Mouse (Mus musculus): ENCODE data around the gene Tcp11l2. TPM values are rescaled to one million over a fixed set of nuclear protein-coding genes. Genes with fewer than 3 reads are reported as not detected.

Gene Tcp11l2
- polyA plus RNA-seq, 1 experiment from 2014 or later: 33.8 TPM

DNA sequence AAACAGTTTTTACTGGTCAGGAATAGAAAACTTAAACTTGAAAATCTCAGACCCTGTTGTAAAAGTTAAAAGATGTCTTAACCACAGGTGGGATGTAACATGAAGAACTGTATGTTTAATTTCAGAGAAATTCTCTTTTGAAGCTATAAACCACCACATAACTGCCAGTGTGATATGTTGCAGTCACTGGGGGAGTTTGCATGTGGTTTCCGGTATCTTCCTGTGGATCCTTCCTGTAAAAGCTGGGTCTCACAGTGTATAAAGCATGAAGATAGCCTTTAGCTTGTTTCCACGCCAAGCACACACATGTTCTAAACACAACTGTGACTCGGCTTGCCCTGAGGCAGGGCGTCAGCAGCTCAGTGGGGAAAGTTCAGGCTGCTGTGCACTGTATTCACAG lies 55.6 kb downstream of the Tcp11l2 start:
- Histone ChIP-seq H3K4me3 (ENCODE audit: low read depth, low read length) (no peak overlapping the region), H3K9me3 (ENCODE audit: control insufficient read depth, low read length) (no peaks in the 10 kb centered on the region), H3K27me3 (ENCODE audit: control insufficient read depth, insufficient read depth, low read length) (no peaks in the 10 kb centered on the region), H3K4me1 (ENCODE audit: control insufficient read depth, insufficient read depth, low read length) (no peaks in the 10 kb centered on the region), H3K36me3 (ENCODE audit: control insufficient read depth, insufficient read depth, low read length) (peaks cover 27% of the 10 kb centered on the region), H3K4me2 (ENCODE audit: low read depth, low read length) (no peak overlapping the region), H3K9ac (replicated peaks; ENCODE audit: low read depth, low read length) (no peak overlapping the region), H3K27ac (ENCODE audit: low read depth, low read length) (no peak overlapping the region)
- 87% methylated on average over 4 of the region's 4 CpGs for WGBS
- ATAC-seq (ENCODE audit: low read depth): no peak

DNA sequence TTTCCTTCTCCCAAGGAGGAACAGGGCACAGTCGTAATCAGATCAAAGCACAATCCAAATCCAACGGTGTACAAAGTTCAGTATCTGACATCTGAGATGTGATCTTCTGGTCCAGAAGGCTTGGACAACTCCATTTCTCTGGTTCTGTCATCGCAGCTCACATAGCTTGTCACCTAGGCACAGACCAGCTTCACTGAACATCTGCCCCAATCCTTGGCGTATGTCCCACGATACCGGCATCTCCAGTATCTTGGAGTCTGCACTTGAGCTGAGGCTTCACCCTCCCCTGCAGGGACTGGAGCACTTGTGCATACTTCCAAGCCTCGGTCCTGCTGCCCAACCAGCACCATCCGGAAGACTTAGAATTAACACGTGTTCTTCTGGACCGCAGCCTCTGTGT lies 60.2 kb downstream of the Tcp11l2 start:
- no peak overlapping the region for H3K4me3 ChIP-seq (ENCODE audit: low read depth, low read length)
- no peak for ATAC-seq (ENCODE audit: low read depth)
- H3K4me2 ChIP-seq (ENCODE audit: low read depth, low read length): no peak overlapping the region
- H3K27ac ChIP-seq (ENCODE audit: low read depth, low read length): no peak overlapping the region
- 94% methylated on average over 10 of the region's 10 CpGs for WGBS
- no peaks in the 10 kb centered on the region for H3K27me3 ChIP-seq (ENCODE audit: control insufficient read depth, insufficient read depth, low read length)
- no peak overlapping the region for H3K9ac ChIP-seq (replicated peaks; ENCODE audit: low read depth, low read length)
- peaks cover 29% of the 10 kb centered on the region for H3K36me3 ChIP-seq (ENCODE audit: control insufficient read depth, insufficient read depth, low read length)
- no peaks in the 10 kb centered on the region for H3K9me3 ChIP-seq (ENCODE audit: control insufficient read depth, low read length)
- no peaks in the 10 kb centered on the region for H3K4me1 ChIP-seq (ENCODE audit: control insufficient read depth, insufficient read depth, low read length)

DNA sequence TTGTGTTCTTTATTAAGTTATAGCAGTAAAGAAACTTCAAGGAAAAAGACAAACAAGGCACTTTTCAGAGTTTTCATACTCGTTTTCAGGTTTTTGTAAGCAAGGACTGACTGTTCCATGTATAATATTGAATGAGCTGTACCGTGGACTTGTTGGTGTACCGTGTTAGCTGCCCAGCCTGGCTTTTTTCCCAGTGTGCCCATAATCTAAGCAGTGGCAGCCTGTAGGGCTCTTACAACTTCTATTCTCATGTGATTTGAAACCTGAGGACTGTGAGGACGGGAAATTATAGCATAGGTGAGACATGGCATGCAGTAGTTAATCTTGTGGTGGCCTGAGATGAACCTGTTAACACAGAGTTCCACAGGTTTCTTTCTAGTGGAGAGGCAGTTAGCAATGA lies 62.0 kb downstream of the Tcp11l2 start:
- WGBS: 93% methylated on average over 4 of the region's 4 CpGs
- H3K4me3 ChIP-seq (ENCODE audit: low read depth, low read length): no peak overlapping the region
- H3K36me3 ChIP-seq (ENCODE audit: control insufficient read depth, insufficient read depth, low read length): peaks cover 27% of the 10 kb centered on the region
- no peaks in the 10 kb centered on the region for H3K9me3 ChIP-seq (ENCODE audit: control insufficient read depth, low read length)
- H3K9ac ChIP-seq (replicated peaks; ENCODE audit: low read depth, low read length): no peak overlapping the region
- no peak overlapping the region for H3K27ac ChIP-seq (ENCODE audit: low read depth, low read length)
- H3K4me2 ChIP-seq (ENCODE audit: low read depth, low read length): no peak overlapping the region
- ATAC-seq (ENCODE audit: low read depth): no peak
- H3K27me3 ChIP-seq (ENCODE audit: control insufficient read depth, insufficient read depth, low read length): no peaks in the 10 kb centered on the region
- H3K4me1 ChIP-seq (ENCODE audit: control insufficient read depth, insufficient read depth, low read length): no peaks in the 10 kb centered on the region

DNA sequence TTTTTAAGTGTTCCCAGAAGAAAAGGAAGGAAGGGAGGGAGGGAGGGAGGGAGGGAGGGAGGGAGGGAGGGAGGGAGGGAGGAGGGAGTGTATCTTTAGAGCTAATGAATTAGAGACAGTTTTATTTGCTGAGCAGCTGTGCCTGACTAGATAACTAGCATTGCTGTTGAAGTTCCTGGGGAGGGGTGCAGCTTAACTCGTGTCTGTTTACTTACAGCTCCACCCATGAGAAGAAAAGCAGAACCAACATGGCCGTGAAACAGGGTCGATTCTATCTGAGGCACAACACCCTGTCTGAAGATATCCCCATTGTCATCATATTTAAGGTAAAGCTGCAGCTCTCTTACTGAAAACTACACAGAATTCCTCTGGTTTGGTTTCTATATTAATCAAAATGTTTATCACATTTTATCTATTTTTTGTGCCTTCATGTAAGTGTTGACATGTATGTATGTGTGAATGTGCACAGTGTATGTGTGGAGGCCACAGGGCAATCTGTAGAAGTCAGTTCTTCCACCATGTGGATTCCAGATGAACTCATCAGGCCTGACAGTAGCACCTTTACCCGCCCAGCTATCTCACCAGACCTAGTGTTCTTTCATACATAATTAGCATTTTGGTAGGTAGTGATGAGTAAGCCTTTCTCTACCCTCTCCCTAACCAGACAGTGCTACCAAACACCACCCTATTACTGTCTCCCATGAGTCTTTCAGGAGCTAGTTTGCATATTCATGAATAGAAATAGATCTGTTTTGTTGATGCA lies 63.3 kb downstream of the Tcp11l2 start:
- no peaks in the 10 kb centered on the region for H3K9me3 ChIP-seq (ENCODE audit: control insufficient read depth, low read length)
- H3K36me3 ChIP-seq (ENCODE audit: control insufficient read depth, insufficient read depth, low read length): peaks cover 21% of the 10 kb centered on the region
- H3K9ac ChIP-seq (replicated peaks; ENCODE audit: low read depth, low read length): no peak overlapping the region
- no peaks in the 10 kb centered on the region for H3K4me1 ChIP-seq (ENCODE audit: control insufficient read depth, insufficient read depth, low read length)
- no peak overlapping the region for H3K4me2 ChIP-seq (ENCODE audit: low read depth, low read length)
- H3K4me3 ChIP-seq (ENCODE audit: low read depth, low read length): no peak overlapping the region
- no peaks in the 10 kb centered on the region for H3K27me3 ChIP-seq (ENCODE audit: control insufficient read depth, insufficient read depth, low read length)
- WGBS: 76% methylated on average over 4 of the region's 4 CpGs
- no peak overlapping the region for H3K27ac ChIP-seq (ENCODE audit: low read depth, low read length)
- ATAC-seq (ENCODE audit: low read depth): no peak

DNA sequence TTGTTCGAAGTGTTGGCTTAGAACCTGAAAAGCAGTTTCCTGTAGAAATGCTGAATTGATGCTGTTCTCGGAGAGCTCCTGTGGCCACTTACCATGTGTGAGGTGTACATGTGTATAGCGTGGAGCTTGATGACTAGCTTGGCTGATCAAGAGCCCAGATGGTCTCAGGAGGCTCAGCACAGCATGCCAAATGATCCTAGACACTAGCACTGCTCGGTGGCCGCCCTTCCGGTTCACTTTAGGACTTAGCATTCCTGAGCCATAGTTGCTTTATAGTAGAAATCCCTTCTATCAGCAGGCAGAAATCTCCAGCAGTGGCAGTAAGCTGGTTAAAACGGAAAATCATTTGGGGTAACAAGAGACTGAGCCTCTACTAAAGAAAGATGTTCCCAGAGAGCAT lies 64.4 kb downstream of the Tcp11l2 start:
- Histone ChIP-seq H3K27me3 (ENCODE audit: control insufficient read depth, insufficient read depth, low read length) (no peaks in the 10 kb centered on the region), H3K36me3 (ENCODE audit: control insufficient read depth, insufficient read depth, low read length) (peaks cover 21% of the 10 kb centered on the region), H3K4me3 (ENCODE audit: low read depth, low read length) (no peak overlapping the region), H3K9me3 (ENCODE audit: control insufficient read depth, low read length) (no peaks in the 10 kb centered on the region), H3K27ac (ENCODE audit: low read depth, low read length) (no peak overlapping the region), H3K4me1 (ENCODE audit: control insufficient read depth, insufficient read depth, low read length) (no peaks in the 10 kb centered on the region), H3K9ac (replicated peaks; ENCODE audit: low read depth, low read length) (no peak overlapping the region), H3K4me2 (ENCODE audit: low read depth, low read length) (no peak overlapping the region)
- WGBS: 85% methylated on average over 7 of the region's 7 CpGs
- ATAC-seq (ENCODE audit: low read depth): no peak

DNA sequence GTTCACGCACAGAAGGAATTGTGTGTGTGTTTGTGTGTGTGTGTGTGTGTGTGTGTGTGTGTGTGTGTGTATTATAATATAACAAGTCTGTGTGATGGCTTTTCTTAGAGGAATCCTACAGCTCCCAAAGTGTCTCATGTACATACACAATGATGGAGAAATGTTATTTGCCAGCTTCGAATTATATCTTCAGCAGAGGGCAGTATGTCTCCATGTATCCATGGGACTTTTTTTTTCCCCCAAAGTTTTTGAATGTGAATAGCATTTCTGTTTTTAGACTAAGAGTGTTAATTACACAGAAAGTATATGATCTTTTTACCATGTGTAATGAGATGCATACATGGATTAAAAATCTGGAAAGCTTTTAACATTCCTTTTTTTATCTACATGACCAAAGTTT lies 65.2 kb downstream of the Tcp11l2 start:
- no peak for ATAC-seq (ENCODE audit: low read depth)
- WGBS: 76% methylated on average over 2 of the region's 2 CpGs

DNA sequence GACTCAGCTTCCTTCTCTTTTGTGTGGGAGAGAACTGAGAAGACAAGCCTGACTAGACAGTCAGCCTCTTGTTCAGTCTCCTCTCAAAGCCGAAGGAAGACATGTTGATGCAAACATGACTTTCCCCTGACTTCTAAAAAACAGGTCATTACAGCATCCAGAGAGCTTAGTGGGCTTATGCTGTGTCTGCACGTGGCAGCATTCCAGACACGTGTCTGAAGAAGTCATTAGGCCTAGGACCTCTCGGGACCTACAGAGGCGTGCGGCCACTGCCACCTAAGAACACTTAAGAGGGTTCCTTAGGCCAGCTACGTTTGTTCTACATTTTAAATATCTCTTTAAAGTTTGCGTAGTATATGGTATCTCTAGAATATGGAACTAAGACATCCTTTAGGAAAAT lies 69.5 kb downstream of the Tcp11l2 start:
- no peak overlapping the region for H3K9ac ChIP-seq (replicated peaks; ENCODE audit: low read depth, low read length)
- H3K36me3 ChIP-seq (ENCODE audit: control insufficient read depth, insufficient read depth, low read length): no peaks in the 10 kb centered on the region
- H3K9me3 ChIP-seq (ENCODE audit: control insufficient read depth, low read length): no peaks in the 10 kb centered on the region
- no peak overlapping the region; the same call in 1 of the 2 replicates for H3K27ac ChIP-seq (ENCODE audit: low read depth, low read length)
- WGBS: 76% methylated on average over 8 of the region's 8 CpGs
- no peaks in the 10 kb centered on the region for H3K4me1 ChIP-seq (ENCODE audit: control insufficient read depth, insufficient read depth, low read length)
- no peak overlapping the region for H3K4me3 ChIP-seq (ENCODE audit: low read depth, low read length)
- no peak for ATAC-seq (ENCODE audit: low read depth)
- no peak overlapping the region for H3K4me2 ChIP-seq (ENCODE audit: low read depth, low read length)
- no peaks in the 10 kb centered on the region for H3K27me3 ChIP-seq (ENCODE audit: control insufficient read depth, insufficient read depth, low read length)

More for the DNA sequence above, 65.2 kb downstream of the Tcp11l2 start:
- Histone ChIP-seq H3K9ac (replicated peaks; ENCODE audit: low read depth, low read length) (no peak overlapping the region), H3K36me3 (ENCODE audit: control insufficient read depth, insufficient read depth, low read length) (peaks cover 14% of the 10 kb centered on the region; the same call in 1 of the 2 replicates), H3K27ac (ENCODE audit: low read depth, low read length) (no peak overlapping the region), H3K4me2 (ENCODE audit: low read depth, low read length) (no peak overlapping the region), H3K4me3 (ENCODE audit: low read depth, low read length) (no peak overlapping the region), H3K9me3 (ENCODE audit: control insufficient read depth, low read length) (no peaks in the 10 kb centered on the region), H3K27me3 (ENCODE audit: control insufficient read depth, insufficient read depth, low read length) (no peaks in the 10 kb centered on the region), H3K4me1 (ENCODE audit: control insufficient read depth, insufficient read depth, low read length) (no peaks in the 10 kb centered on the region)

DNA sequence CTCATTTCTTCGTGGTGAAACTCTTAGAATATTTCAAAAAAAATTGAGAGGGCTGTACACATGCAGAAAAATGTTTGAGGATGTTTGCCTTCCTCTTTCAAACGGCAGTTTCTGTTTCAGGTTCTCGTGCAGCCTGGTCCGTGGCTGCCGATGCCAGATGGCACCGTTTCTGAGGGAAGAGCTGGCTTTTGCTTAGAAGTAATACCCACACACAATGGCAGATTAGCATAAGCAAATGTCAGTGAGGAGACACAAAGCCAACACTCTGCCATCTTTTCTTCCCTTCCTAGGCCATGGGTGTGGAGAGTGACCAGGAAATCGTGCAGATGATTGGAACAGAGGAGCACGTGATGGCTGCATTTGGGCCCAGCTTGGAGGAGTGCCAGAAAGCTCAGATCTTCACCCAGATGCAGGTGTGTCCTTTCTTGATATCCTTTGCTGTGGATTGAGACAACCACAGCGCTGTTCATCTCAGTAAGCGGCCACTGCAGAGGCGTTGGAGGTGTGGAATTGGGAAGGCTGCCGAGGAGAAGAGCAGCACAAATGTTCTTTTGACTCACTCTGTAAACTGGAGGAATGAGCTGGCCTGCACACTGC lies 70.2 kb downstream of the Tcp11l2 start:
- 59% methylated on average over 12 of the region's 12 CpGs for WGBS
- no peaks in the 10 kb centered on the region for H3K4me1 ChIP-seq (ENCODE audit: control insufficient read depth, insufficient read depth, low read length)
- H3K27me3 ChIP-seq (ENCODE audit: control insufficient read depth, insufficient read depth, low read length): no peaks in the 10 kb centered on the region
- no peak overlapping the region for H3K4me3 ChIP-seq (ENCODE audit: low read depth, low read length)
- H3K27ac ChIP-seq (ENCODE audit: low read depth, low read length): no peak overlapping the region; the same call in 1 of the 2 replicates
- H3K36me3 ChIP-seq (ENCODE audit: control insufficient read depth, insufficient read depth, low read length): no peaks in the 10 kb centered on the region
- H3K4me2 ChIP-seq (ENCODE audit: low read depth, low read length): no peak overlapping the region
- no peaks in the 10 kb centered on the region for H3K9me3 ChIP-seq (ENCODE audit: control insufficient read depth, low read length)
- H3K9ac ChIP-seq (replicated peaks; ENCODE audit: low read depth, low read length): no peak overlapping the region
- peak; percentile 49; the same call in 1 of the 2 replicates for ATAC-seq (ENCODE audit: low read depth)

DNA sequence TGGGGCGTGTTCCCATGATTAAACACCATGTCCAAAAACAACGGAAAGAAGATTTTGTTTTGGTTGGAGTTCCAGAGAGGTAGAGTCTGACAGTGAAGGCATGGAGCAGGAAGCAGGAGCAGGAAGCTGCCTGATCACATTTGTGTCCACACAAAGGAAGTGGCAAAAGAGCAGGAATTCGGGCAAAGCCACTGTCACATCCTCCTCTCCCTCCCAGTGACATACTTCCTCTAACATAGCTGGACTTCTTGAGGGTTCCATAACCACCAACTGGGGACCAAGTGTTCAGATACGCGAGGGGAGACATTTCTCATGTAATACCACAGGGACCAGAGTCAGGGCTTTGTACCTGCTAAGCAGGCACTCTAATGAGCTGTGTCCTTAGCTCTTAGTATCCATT lies 70.8 kb downstream of the Tcp11l2 start:
- no peaks in the 10 kb centered on the region for H3K36me3 ChIP-seq (ENCODE audit: control insufficient read depth, insufficient read depth, low read length)
- 88% methylated on average over 5 of the region's 5 CpGs for WGBS
- no peak overlapping the region for H3K4me3 ChIP-seq (ENCODE audit: low read depth, low read length)
- no peaks in the 10 kb centered on the region for H3K27me3 ChIP-seq (ENCODE audit: control insufficient read depth, insufficient read depth, low read length)
- no peak for ATAC-seq (ENCODE audit: low read depth)
- H3K9me3 ChIP-seq (ENCODE audit: control insufficient read depth, low read length): no peaks in the 10 kb centered on the region
- no peak overlapping the region for H3K4me2 ChIP-seq (ENCODE audit: low read depth, low read length)
- H3K27ac ChIP-seq (ENCODE audit: low read depth, low read length): no peak overlapping the region
- no peaks in the 10 kb centered on the region for H3K4me1 ChIP-seq (ENCODE audit: control insufficient read depth, insufficient read depth, low read length)
- no peak overlapping the region for H3K9ac ChIP-seq (replicated peaks; ENCODE audit: low read depth, low read length)

All from neural tube, embryonic 14.5 days (tissue).